Mouse (Mus musculus) neural tube, embryonic 13.5 days (tissue): ENCODE data around the gene Nav2. TPM values are rescaled to one million over a fixed set of nuclear protein-coding genes. Genes with fewer than 3 reads are reported as not detected.

Experiments
- ATAC-seq: fragments of 200-750 bp; cut with Nextera tagmentation; 2 replicates; pipeline ENCODE4 v1.8.0; 2017; ENCODE audit warnings: low read depth, mild to moderate bottlenecking, moderate TSS enrichment, moderate library complexity
- H3K27ac ChIP-seq: fragments of 300-500 bp; sonication (generic); replicated peaks from 2 replicates; pipeline ENCODE4 v1.5.1; 2015; ENCODE audit warnings: moderate library complexity, mild to moderate bottlenecking, inconsistent platforms
- H3K27me3 ChIP-seq: fragments of 300-500 bp; sonication (generic); 2 replicates; pipeline ENCODE4 v1.6.1; 2015; ENCODE audit warnings: mild to moderate bottlenecking, inconsistent platforms
- H3K36me3 ChIP-seq: fragments of 300-500 bp; sonication (generic); 2 replicates; pipeline ENCODE4 v1.6.1; 2015; ENCODE audit warnings: mild to moderate bottlenecking, inconsistent platforms
- H3K4me1 ChIP-seq: fragments of 300-500 bp; sonication (generic); replicated peaks from 2 replicates; pipeline ENCODE4 v1.6.1; 2015; ENCODE audit warnings: inconsistent platforms
- H3K4me2 ChIP-seq: fragments of 300-500 bp; sonication (generic); 2 replicates; pipeline ENCODE4 v1.6.1; 2015; ENCODE audit warnings: inconsistent platforms, mild to moderate bottlenecking, moderate library complexity
- H3K4me3 ChIP-seq: fragments of 300-500 bp; sonication (generic); 2 replicates; pipeline ENCODE4 v1.5.1; 2015; ENCODE audit warnings: mild to moderate bottlenecking, inconsistent platforms
- H3K9ac ChIP-seq: fragments of 300-500 bp; sonication (generic); 2 replicates; pipeline ENCODE4 v1.6.1; 2015; ENCODE audit warnings: moderate library complexity, mild to moderate bottlenecking, inconsistent platforms
- H3K9me3 ChIP-seq: fragments of 300-500 bp; sonication (generic); 2 replicates; pipeline ENCODE4 v1.6.1; 2016; ENCODE audit warnings: inconsistent platforms
- WGBS: fragments of 180-500 bp; shearing (Covaris S2); methylation state at CpG from one replicate; pipeline ENCODE4 v1.1.7; 2015; 5-methylcytosine and 5-hydroxymethylcytosine counted together
- polyA plus RNA-seq: library from polyadenylated mRNA; unstranded; fragments of >200 nt; fragmentation: Nextera tagmentation; extraction: Ambion mirVana; gene quantifications from 2 replicates; pipeline ENCODE4 v1.2.1, GENCODE M21; 2015

Gene Nav2
- polyA plus RNA-seq, 1 experiment from 2014 or later: 19.6 TPM

GRCm38 (mm10) chr7:49326967-49327742 lies 418.6 kb downstream of the Nav2 start:
- ATAC-seq: no peak
- WGBS: 89% methylated on average over 9 of the region's 9 CpGs
- Histone ChIP-seq H3K9ac (no peak overlapping the region), H3K9me3 (no peaks in the 10 kb centered on the region), H3K4me2 (no peak overlapping the region), H3K36me3 (no peaks in the 10 kb centered on the region), H3K27ac (no peak overlapping the region), H3K27me3 (no peaks in the 10 kb centered on the region), H3K4me1 (peaks cover 38% of the 10 kb centered on the region), H3K4me3 (no peak overlapping the region)

DNA sequence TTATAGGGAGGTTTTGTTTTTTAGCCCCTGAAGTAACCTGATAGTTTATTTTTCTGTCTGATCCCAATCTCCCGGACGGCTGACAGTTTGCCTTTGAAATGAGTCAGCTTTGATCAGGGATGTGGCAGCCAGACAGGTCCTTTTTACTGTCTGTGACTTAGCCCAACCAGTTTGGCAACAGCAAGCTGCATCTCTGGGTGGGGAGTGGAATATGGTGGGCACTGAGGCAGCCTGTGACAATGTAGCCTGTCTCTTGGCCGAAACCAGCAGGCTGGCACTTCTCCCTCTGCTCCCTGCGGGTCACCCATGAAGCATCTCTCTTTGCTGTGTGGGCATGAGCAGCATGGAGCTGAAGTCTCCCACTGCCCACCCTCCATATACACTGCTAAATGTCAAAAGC lies 421.7 kb downstream of the Nav2 start:
- Histone ChIP-seq H3K4me2 (no peak overlapping the region), H3K4me1 (peaks cover 53% of the 10 kb centered on the region), H3K9ac (no peak overlapping the region), H3K27ac (no peak overlapping the region), H3K27me3 (no peaks in the 10 kb centered on the region), H3K36me3 (no peaks in the 10 kb centered on the region), H3K9me3 (no peaks in the 10 kb centered on the region), H3K4me3 (no peak overlapping the region)
- ATAC-seq: no peak
- WGBS: 71% methylated on average over 4 of the region's 4 CpGs

DNA sequence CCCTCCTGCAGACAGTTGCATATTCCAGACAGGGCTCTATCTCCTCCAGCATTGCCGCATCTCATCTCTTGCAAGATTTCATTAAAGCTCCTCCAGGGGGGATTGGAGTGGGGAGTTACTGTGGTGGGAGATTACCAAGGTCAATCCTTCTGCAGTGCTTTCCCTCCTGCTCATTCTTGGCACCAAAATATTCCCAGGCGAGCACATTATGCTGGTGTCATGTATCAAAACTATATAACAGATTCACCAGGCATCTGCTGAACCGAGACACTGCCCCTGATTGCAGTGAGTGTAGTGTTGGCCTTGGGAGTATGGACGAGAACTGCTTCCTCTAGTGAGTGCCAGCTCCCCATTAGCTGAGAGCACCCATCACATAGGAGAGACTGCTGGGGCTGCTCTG lies 423.4 kb downstream of the Nav2 start:
- no peaks in the 10 kb centered on the region for H3K36me3 ChIP-seq
- no peaks in the 10 kb centered on the region for H3K9me3 ChIP-seq
- no peaks in the 10 kb centered on the region for H3K27me3 ChIP-seq
- WGBS: 81% methylated on average over 4 of the region's 4 CpGs
- H3K9ac ChIP-seq: no peak overlapping the region
- 0 out of 2 replicates have a peak overlapping the region, but pooled peaks have one; percentile 13 for H3K27ac ChIP-seq
- peaks cover 52% of the 10 kb centered on the region for H3K4me1 ChIP-seq
- H3K4me3 ChIP-seq: no peak overlapping the region
- ATAC-seq: no peak
- no peak overlapping the region for H3K4me2 ChIP-seq

- WGBS: 84% methylated on average over 7 of the region's 7 CpGs
- ATAC-seq: no peak
- Histone ChIP-seq H3K4me2 (no peak overlapping the region), H3K27me3 (no peaks in the 10 kb centered on the region), H3K4me3 (no peak overlapping the region), H3K9ac (no peak overlapping the region), H3K27ac (0 out of 2 replicates have a peak overlapping the region, but pooled peaks have one; percentile 13), H3K4me1 (peaks cover 57% of the 10 kb centered on the region), H3K36me3 (no peaks in the 10 kb centered on the region), H3K9me3 (no peaks in the 10 kb centered on the region)
These were observed 424.1 kb downstream of the Nav2 start for GRCm38 (mm10) chr7:49332644-49333043.

DNA sequence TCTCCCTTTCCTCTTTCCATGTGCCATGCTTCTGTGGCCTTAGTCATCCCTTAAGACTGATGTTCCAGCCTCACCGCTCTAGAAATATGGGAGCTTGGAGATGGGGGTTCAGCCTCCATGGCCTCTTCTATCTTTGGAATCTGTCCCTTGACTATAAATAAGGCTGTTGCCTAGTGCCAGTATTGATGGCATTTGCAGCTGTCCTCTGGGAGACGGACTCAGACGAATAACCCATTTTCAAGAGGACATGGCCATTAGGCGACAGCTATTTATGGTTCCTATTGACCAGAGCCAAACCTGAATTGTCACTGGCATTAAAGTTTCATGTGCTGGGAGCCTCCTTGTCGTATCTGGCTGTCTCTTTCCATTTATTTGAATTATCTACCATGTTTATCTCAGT lies 425.6 kb downstream of the Nav2 start:
- no peaks in the 10 kb centered on the region for H3K36me3 ChIP-seq
- no peak overlapping the region for H3K4me2 ChIP-seq
- H3K27me3 ChIP-seq: no peaks in the 10 kb centered on the region
- H3K27ac ChIP-seq: peak overlapping the region; percentile 38; the same call in 1 of the 2 replicates
- 0 out of 2 replicates have a peak, but pooled peaks have one; percentile 13 for ATAC-seq
- no peak overlapping the region for H3K4me3 ChIP-seq
- H3K4me1 ChIP-seq: peaks cover 63% of the 10 kb centered on the region
- 11% methylated on average over 5 of the region's 5 CpGs for WGBS
- H3K9ac ChIP-seq: no peak overlapping the region
- H3K9me3 ChIP-seq: no peaks in the 10 kb centered on the region

DNA sequence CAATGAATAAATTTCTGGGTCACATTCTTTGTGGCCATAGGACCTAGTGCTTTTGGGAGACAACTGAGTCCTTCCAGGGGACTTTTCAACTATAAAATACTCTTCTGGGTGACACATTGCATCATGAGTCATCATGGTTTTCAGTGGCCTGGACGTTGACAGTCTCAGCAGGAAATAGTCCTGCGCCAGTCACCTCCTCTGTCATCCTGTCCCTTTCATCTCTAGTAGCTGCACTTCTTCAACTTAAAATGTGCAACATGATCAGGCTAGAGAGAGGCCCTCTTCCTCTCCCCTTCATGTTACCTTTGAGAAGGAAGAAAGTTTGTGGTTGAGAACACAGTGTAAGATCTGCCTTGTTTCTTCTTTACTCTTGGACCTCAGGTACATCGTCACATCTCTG lies 426.5 kb downstream of the Nav2 start:
- WGBS: 54% methylated on average over 3 of the region's 3 CpGs
- no peak overlapping the region for H3K27ac ChIP-seq
- no peaks in the 10 kb centered on the region for H3K9me3 ChIP-seq
- H3K4me3 ChIP-seq: no peak overlapping the region
- H3K9ac ChIP-seq: no peak overlapping the region
- no peaks in the 10 kb centered on the region for H3K27me3 ChIP-seq
- no peak for ATAC-seq
- H3K4me1 ChIP-seq: peaks cover 63% of the 10 kb centered on the region
- no peaks in the 10 kb centered on the region for H3K36me3 ChIP-seq
- H3K4me2 ChIP-seq: no peak overlapping the region

DNA sequence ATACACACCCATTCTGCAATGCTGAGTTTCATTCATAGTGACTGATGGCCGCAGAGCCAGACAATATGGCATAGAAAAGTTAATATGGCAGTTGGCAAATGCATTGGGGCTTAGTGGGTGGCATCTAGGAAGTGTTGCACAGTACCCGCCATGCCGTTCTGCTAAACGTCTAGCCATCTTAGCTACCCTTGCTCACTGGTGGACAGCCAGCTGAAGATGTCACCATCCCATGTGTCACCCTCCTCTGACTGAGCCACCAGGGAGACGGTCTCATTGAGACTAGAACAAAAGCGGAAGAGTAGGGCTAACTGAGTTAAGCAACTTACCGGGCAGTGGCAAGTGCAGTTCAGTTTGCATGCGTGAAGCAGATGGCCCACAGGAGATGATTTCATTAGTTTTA lies 428.2 kb downstream of the Nav2 start:
- H3K9ac ChIP-seq: no peak overlapping the region
- H3K27ac ChIP-seq: no peak overlapping the region
- WGBS: 48% methylated on average over 8 of the region's 8 CpGs
- H3K27me3 ChIP-seq: no peaks in the 10 kb centered on the region
- no peaks in the 10 kb centered on the region for H3K9me3 ChIP-seq
- ATAC-seq: no peak
- H3K36me3 ChIP-seq: no peaks in the 10 kb centered on the region
- no peak overlapping the region for H3K4me3 ChIP-seq
- peaks cover 68% of the 10 kb centered on the region for H3K4me1 ChIP-seq
- no peak overlapping the region for H3K4me2 ChIP-seq

DNA sequence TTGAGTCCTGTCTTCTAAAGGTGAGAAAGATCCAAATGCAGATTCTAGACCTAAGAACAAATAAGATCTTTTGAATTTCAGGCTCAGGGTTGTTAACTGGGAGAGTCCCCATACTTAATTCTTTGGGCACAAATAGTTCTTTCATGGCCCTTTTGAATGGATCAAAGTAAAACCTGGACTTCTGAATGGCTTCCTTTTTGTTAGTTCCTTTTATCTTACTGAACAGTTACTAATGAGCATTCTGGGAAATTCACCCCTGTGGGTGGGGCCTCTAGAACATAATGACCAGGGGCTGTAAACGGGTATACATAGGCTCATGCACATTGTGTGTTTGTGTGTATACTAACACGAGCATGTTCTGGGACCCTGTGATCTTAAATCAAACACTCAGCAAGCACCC lies 429.2 kb downstream of the Nav2 start:
- Histone ChIP-seq H3K4me3 (no peak overlapping the region), H3K9me3 (no peaks in the 10 kb centered on the region), H3K36me3 (no peaks in the 10 kb centered on the region), H3K27me3 (no peaks in the 10 kb centered on the region), H3K4me1 (peaks cover 69% of the 10 kb centered on the region), H3K9ac (no peak overlapping the region), H3K27ac (no peak overlapping the region), H3K4me2 (no peak overlapping the region)
- 0% methylated on average over 2 of the region's 2 CpGs for WGBS
- ATAC-seq: no peak

DNA sequence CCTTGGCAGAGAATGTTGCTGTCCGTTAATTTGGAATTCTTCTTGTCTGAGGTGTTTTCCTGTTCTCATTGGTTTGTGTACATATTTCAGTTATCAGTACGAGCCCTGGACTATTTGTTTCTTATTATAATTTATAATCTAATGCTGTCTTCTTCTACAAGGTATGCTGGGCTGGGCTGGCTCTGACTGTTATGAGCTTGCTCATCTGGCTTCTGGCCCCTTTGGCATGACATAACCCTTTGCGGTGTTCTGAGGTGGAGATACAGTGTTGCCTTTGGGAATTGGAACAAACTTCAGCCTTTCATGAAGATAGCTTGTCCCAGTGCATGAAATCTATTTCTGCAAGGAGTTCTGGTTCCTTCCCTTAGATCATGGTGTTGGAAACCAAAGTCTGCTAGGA lies 431.4 kb downstream of the Nav2 start:
- Histone ChIP-seq H3K4me2 (no peak overlapping the region), H3K9me3 (no peaks in the 10 kb centered on the region), H3K4me1 (peaks cover 67% of the 10 kb centered on the region), H3K36me3 (no peaks in the 10 kb centered on the region), H3K27ac (no peak overlapping the region), H3K4me3 (no peak overlapping the region), H3K9ac (no peak overlapping the region), H3K27me3 (no peaks in the 10 kb centered on the region)
- no peak for ATAC-seq
- WGBS: 81% methylated on average over 3 of the region's 3 CpGs

DNA sequence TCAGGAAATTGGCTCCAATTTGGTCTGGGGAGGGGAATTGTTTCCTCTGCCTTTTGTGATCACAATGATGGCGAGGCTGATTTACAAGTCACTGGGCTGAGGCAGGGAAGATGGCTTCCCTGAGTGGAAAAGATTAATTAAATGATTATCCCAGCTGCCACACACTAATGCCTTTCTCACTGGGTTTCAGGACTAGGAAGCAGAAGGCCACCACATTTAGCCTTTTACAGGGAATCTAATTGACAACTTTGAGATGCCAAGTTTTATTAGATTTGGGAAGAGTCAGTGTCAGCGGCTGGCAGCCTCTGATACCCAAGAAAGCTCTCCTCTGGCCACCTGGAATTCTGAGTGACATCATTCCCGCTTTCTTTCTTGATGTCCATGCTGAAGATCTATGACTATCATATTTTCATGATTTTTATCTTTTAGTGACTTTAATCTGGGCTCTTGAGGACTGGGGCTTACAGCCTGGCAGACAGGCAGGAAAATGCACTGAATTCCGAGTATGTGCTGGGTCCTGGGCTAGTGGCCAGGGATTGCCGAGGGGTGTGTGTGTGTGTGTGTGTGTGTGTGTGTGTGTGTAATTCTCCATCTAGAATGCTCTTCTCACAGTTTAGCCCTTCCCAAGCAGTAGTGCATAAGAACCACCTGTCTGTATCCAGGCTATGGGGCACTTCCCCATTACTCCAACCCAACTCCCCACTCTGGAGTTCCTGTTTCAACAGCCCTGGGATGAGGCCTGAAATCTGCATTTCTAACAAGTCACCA lies 432.8 kb downstream of the Nav2 start:
- peak overlapping the region; percentile 81 for H3K27ac ChIP-seq

DNA sequence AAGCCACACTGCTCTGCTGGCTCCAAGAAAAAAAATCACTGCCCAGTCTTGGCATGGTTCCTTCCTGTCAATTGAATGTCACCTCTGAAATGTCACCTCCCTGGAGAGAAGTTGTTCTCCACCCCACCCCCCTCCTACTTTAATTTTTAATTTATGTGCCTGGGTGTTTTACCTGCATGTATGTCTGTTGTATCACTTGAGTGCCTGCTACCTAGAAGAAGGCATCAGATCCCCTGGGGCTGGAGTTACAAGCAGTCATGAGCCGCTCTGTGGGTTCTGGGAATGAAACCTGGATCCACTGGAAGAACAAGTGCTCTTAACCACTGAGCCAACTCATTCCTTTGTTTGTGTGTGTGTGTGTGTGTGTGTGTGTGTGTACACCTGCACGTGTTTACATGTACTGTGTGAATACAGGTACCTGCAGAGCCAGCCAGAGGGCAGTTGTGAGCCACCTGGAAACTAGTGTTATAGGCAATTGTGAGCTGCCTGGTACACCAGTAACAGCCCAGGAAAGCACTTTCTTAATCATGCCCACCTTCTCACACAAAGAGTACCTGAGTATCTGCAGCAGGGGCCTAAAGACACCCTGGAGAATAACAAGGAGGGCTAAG lies 433.5 kb downstream of the Nav2 start:
- peaks cover 58% of the 10 kb centered on the region for H3K4me1 ChIP-seq
- 68% methylated on average over 2 of the region's 2 CpGs for WGBS
- no peak overlapping the region for H3K4me3 ChIP-seq
- no peaks in the 10 kb centered on the region for H3K9me3 ChIP-seq
- H3K27me3 ChIP-seq: no peaks in the 10 kb centered on the region
- H3K9ac ChIP-seq: no peak overlapping the region
- no peak for ATAC-seq
- peak overlapping the region; percentile 81; the same call in 1 of the 2 replicates for H3K27ac ChIP-seq
- H3K4me2 ChIP-seq: no peak overlapping the region
- no peaks in the 10 kb centered on the region for H3K36me3 ChIP-seq

More for the DNA sequence above, 432.8 kb downstream of the Nav2 start:
- Histone ChIP-seq H3K9me3 (no peaks in the 10 kb centered on the region), H3K4me2 (no peak overlapping the region), H3K9ac (no peak overlapping the region), H3K36me3 (no peaks in the 10 kb centered on the region), H3K27me3 (no peaks in the 10 kb centered on the region), H3K4me3 (no peak overlapping the region), H3K4me1 (peaks cover 62% of the 10 kb centered on the region)
- 29% methylated on average over 5 of the region's 5 CpGs for WGBS
- peak; percentile 51 for ATAC-seq

- Histone ChIP-seq H3K27me3 (no peaks in the 10 kb centered on the region), H3K36me3 (no peaks in the 10 kb centered on the region), H3K9me3 (no peaks in the 10 kb centered on the region), H3K4me2 (0 out of 2 replicates have a peak overlapping the region, but pooled peaks have one; percentile 1), H3K27ac (0 out of 2 replicates have a peak overlapping the region, but pooled peaks have one; percentile 4), H3K4me3 (no peak overlapping the region), H3K9ac (no peak overlapping the region), H3K4me1 (peaks cover 58% of the 10 kb centered on the region)
- 32% methylated on average over 13 of the region's 13 CpGs for WGBS
- ATAC-seq: no peak
These were observed 434.1 kb downstream of the Nav2 start for GRCm38 (mm10) chr7:49342556-49343080.
